Comparison of ENCODE assay signal across 12 mouse cellular contexts in genomic region chr8:111676237-111676636, GRCm38 (mm10). TPM values are rescaled to one million over a fixed set of nuclear protein-coding genes. Genes with fewer than 3 reads are reported as not detected.
DNase-seq lines count a peak whose midpoint lies in the region; ATAC-seq and TF ChIP-seq lines count a peak whose summit lies in the region.
"Had no signal": no experiment of that assay in that cellular context is flagged by ENCODE, and none has a peak within 500 bp of the region (broad histone marks: within the 10 kb centered on the region; RNA-seq: fewer than 3 reads in every experiment).

No protein-coding gene starts in this region.

- DNase-seq in hindbrain, postnatal 0 days (ENCODE audit: low spot score) = no peak
- peak; percentile 17 to 49 for DNase-seq in spleen, postnatal 10 days (ENCODE audit: low spot score in 2 of 2)
- DNase-seq in spleen, adult 12 weeks (ENCODE audit: low spot score) = no peak
- DNase-seq in c-Kit-positive CD71-negative TER-119-negative erythroid progenitor cells, embryonic 14.5 days (ENCODE audit: low read depth) = peak; percentile 23
- DNase-seq in thymus, postnatal 4 days = peak; percentile 68
- DNase-seq in urinary bladder, postnatal 25 days (ENCODE audit: low spot score) = no peak
- DNase-seq: adrenal gland, postnatal 36 days had no signal

- H3K4me1 ChIP-seq in hindbrain, postnatal 0 days (ENCODE audit: insufficient read depth, low read length) = no peaks in the 10 kb centered on the region
- H3K4me1 ChIP-seq in hindbrain, embryonic 13.5 days (replicated peaks) = 0 out of 2 replicates have a peak, but pooled peaks cover 5% of the 10 kb centered on the region
- no peaks in the 10 kb centered on the region for H3K4me1 ChIP-seq in hindbrain, embryonic 12.5 days
- H3K4me1 ChIP-seq: embryonic facial prominence, embryonic 15.5 days; limb, embryonic 15.5 days had no signal

- no peaks in the 10 kb centered on the region for H3K27me3 ChIP-seq in hindbrain, postnatal 0 days (ENCODE audit: insufficient read depth, low read length)
- H3K27me3 ChIP-seq in hindbrain, embryonic 13.5 days = no peaks in the 10 kb centered on the region
- H3K27me3 ChIP-seq in hindbrain, embryonic 12.5 days = no peaks in the 10 kb centered on the region
- H3K27me3 ChIP-seq: embryonic facial prominence, embryonic 15.5 days; limb, embryonic 15.5 days had no signal

- peak; percentile 53 for TF ChIP-seq CTCF in hindbrain, postnatal 0 days (IDR thresholded peaks at IDR 0.05; ENCODE audit: low read depth)

- ATAC-seq in hindbrain, postnatal 0 days = no peak
- ATAC-seq in hindbrain, embryonic 13.5 days (ENCODE audit: low FRiP score) = no peak
- no peak for ATAC-seq in hindbrain, embryonic 12.5 days (ENCODE audit: low FRiP score)

- H3K9me3 ChIP-seq in hindbrain, postnatal 0 days (ENCODE audit: low read length) = no peaks in the 10 kb centered on the region
- no peaks in the 10 kb centered on the region for H3K9me3 ChIP-seq in hindbrain, embryonic 13.5 days
- H3K9me3 ChIP-seq in hindbrain, embryonic 12.5 days (replicated peaks) = peaks cover 6% of the 10 kb centered on the region
- H3K9me3 ChIP-seq: limb, embryonic 15.5 days had no signal

- WGBS in hindbrain, postnatal 0 days = 82% methylated on average over 8 of the region's 8 CpGs
- 82% methylated on average over 8 of the region's 8 CpGs for WGBS in hindbrain, embryonic 13.5 days
- WGBS in hindbrain, embryonic 12.5 days = 81% methylated on average over 8 of the region's 8 CpGs

- no peak overlapping the region for H3K4me2 ChIP-seq in hindbrain, postnatal 0 days (ENCODE audit: low read depth, low read length)
- no peak overlapping the region for H3K4me2 ChIP-seq in hindbrain, embryonic 13.5 days
- no peak overlapping the region for H3K4me2 ChIP-seq in hindbrain, embryonic 12.5 days (replicated peaks)
- H3K4me2 ChIP-seq: embryonic facial prominence, embryonic 15.5 days; limb, embryonic 15.5 days had no signal

- H3K4me3 ChIP-seq in hindbrain, postnatal 0 days (ENCODE audit: low read length) = no peak overlapping the region
- no peak overlapping the region for H3K4me3 ChIP-seq in hindbrain, embryonic 13.5 days
- no peak overlapping the region for H3K4me3 ChIP-seq in hindbrain, embryonic 12.5 days
- H3K4me3 ChIP-seq: embryonic facial prominence, embryonic 15.5 days; limb, embryonic 15.5 days had no signal

- no peak overlapping the region for H3K27ac ChIP-seq in hindbrain, postnatal 0 days
- H3K27ac ChIP-seq in hindbrain, embryonic 13.5 days = no peak overlapping the region
- H3K27ac ChIP-seq in hindbrain, embryonic 12.5 days = no peak overlapping the region
- H3K27ac ChIP-seq: embryonic facial prominence, embryonic 15.5 days; limb, embryonic 15.5 days had no signal

- no peaks in the 10 kb centered on the region for H3K36me3 ChIP-seq in hindbrain, postnatal 0 days (ENCODE audit: insufficient read depth, low read length)
- H3K36me3 ChIP-seq in hindbrain, embryonic 13.5 days = peaks cover 12% of the 10 kb centered on the region
- H3K36me3 ChIP-seq in hindbrain, embryonic 12.5 days = peaks cover 10% of the 10 kb centered on the region

- H3K9ac ChIP-seq in hindbrain, postnatal 0 days (replicated peaks; ENCODE audit: low read length) = no peak overlapping the region
- H3K9ac ChIP-seq in hindbrain, embryonic 13.5 days = no peak overlapping the region
- no peak overlapping the region for H3K9ac ChIP-seq in hindbrain, embryonic 12.5 days
- H3K9ac ChIP-seq: embryonic facial prominence, embryonic 15.5 days; limb, embryonic 15.5 days had no signal

RNA-seq across cellular contexts. Expression of gene Ctrb1, which starts 14.6 kb away (rescaled TPM):
- total RNA-seq in hindbrain, postnatal 0 days (2014; rRNA removed) = not detected in 2 replicates
- polyA plus RNA-seq in hindbrain, postnatal 0 days (2015; fragmentation: Nextera tagmentation; extraction: Ambion mirVana) = not detected in 2 replicates
- polyA plus RNA-seq in hindbrain, embryonic 13.5 days (2015; fragmentation: Nextera tagmentation; extraction: Ambion mirVana) = 3.1 TPM in 1 of 2 replicates, not detected in the other
- not detected in 2 replicates for polyA plus RNA-seq in hindbrain, embryonic 12.5 days (2016; fragmentation: Nextera tagmentation; extraction: Ambion mirVana)
- polyA plus RNA-seq: stomach, embryonic 14.5 days had no signal

RNA-seq across cellular contexts. Expression of gene Zfp1, which starts 33.0 kb away (rescaled TPM):
- 15.0 and 15.5 TPM in 2 replicates for total RNA-seq in hindbrain, postnatal 0 days (2014; rRNA removed)
- 21.0 and 21.2 TPM in 2 replicates for polyA plus RNA-seq in hindbrain, postnatal 0 days (2015; fragmentation: Nextera tagmentation; extraction: Ambion mirVana)
- 27.6 and 28.1 TPM in 2 replicates for polyA plus RNA-seq in hindbrain, embryonic 13.5 days (2015; fragmentation: Nextera tagmentation; extraction: Ambion mirVana)
- polyA plus RNA-seq in hindbrain, embryonic 12.5 days (2016; fragmentation: Nextera tagmentation; extraction: Ambion mirVana) = 24.8 and 26.2 TPM in 2 replicates

RNA-seq across cellular contexts. Expression of gene Ldhd, which starts 46.1 kb away (rescaled TPM):
- 2.9 and 3.6 TPM in 2 replicates for total RNA-seq in hindbrain, postnatal 0 days (2014; rRNA removed)
- polyA plus RNA-seq in hindbrain, postnatal 0 days (2015; fragmentation: Nextera tagmentation; extraction: Ambion mirVana) = 2.2 and 2.8 TPM in 2 replicates
- 0.52 and 0.53 TPM in 2 replicates for polyA plus RNA-seq in hindbrain, embryonic 13.5 days (2015; fragmentation: Nextera tagmentation; extraction: Ambion mirVana)
- 0.29 and 0.50 TPM in 2 replicates for polyA plus RNA-seq in hindbrain, embryonic 12.5 days (2016; fragmentation: Nextera tagmentation; extraction: Ambion mirVana)

Comparison
In these comparisons a context has a peak if more than half of its experiments do, and no peak if none do; other contexts are left out.
1. DNase-seq: peak in spleen, postnatal 10 days (2 of 2), c-Kit-positive CD71-negative TER-119-negative erythroid progenitor cells, embryonic 14.5 days (single experiment) and thymus, postnatal 4 days (single experiment); none in hindbrain, postnatal 0 days (single experiment), spleen, adult 12 weeks (single experiment) and urinary bladder, postnatal 25 days (single experiment).